Mouse (Mus musculus): Measurements from ENCODE around the gene Mrpl51. TPM values are rescaled to one million over a fixed set of nuclear protein-coding genes. Genes with fewer than 3 reads are reported as not detected.
A peak's percentile ranks its signal among the peaks of the same experiment; 100 is the strongest.

Mrpl51 gene
- polyA plus RNA-seq, 1 experiment from 2014 or later: 148 TPM

GRCm38 (mm10) chr6:125197166-125197565 lies 5.6 kb downstream of the Mrpl51 start:
- WGBS: 84% methylated on average over 5 of the region's 5 CpGs

GRCm38 (mm10) chr6:125210436-125210835 lies 18.8 kb downstream of the Mrpl51 start:
- Histone ChIP-seq H3K27me3 (peaks cover 16% of the 10 kb centered on the region; the same call in 1 of the 2 replicates), H3K4me1 (replicated peaks) (no peaks in the 10 kb centered on the region), H3K36me3 (no peaks in the 10 kb centered on the region), H3K27ac (replicated peaks) (no peak overlapping the region), H3K9ac (no peak overlapping the region), H3K9me3 (no peaks in the 10 kb centered on the region), H3K4me2 (no peak overlapping the region), H3K4me3 (no peak overlapping the region)
- WGBS: 85% methylated on average over 1 of the region's 1 CpGs
- ATAC-seq (ENCODE audit: low FRiP score, low read depth): no peak

More at GRCm38 (mm10) chr6:125197166-125197565, 5.6 kb downstream of the Mrpl51 start:
- H3K27ac ChIP-seq (replicated peaks): no peak overlapping the region
- H3K4me2 ChIP-seq: no peak overlapping the region
- H3K36me3 ChIP-seq: peaks cover 16% of the 10 kb centered on the region
- H3K9ac ChIP-seq: no peak overlapping the region
- no peaks in the 10 kb centered on the region for H3K9me3 ChIP-seq
- no peaks in the 10 kb centered on the region for H3K27me3 ChIP-seq
- no peak overlapping the region for H3K4me3 ChIP-seq
- no peak for ATAC-seq (ENCODE audit: low FRiP score, low read depth)
- peaks cover 13% of the 10 kb centered on the region for H3K4me1 ChIP-seq (replicated peaks)

- WGBS: 50% methylated on average over 2 of the region's 2 CpGs
- no peak for ATAC-seq (ENCODE audit: low FRiP score, low read depth)
- no peaks in the 10 kb centered on the region for H3K36me3 ChIP-seq
- H3K9ac ChIP-seq: no peak overlapping the region
- peaks cover 16% of the 10 kb centered on the region; the same call in 1 of the 2 replicates for H3K27me3 ChIP-seq
- no peaks in the 10 kb centered on the region for H3K9me3 ChIP-seq
- no peak overlapping the region for H3K27ac ChIP-seq (replicated peaks)
- no peak overlapping the region for H3K4me3 ChIP-seq
- peaks cover 12% of the 10 kb centered on the region for H3K4me1 ChIP-seq (replicated peaks)
- no peak overlapping the region for H3K4me2 ChIP-seq
Measured at GRCm38 (mm10) chr6:125212621-125213020, 21.0 kb downstream of the Mrpl51 start.

- Histone ChIP-seq H3K9me3 (no peaks in the 10 kb centered on the region), H3K4me3 (no peak overlapping the region), H3K4me2 (no peak overlapping the region), H3K4me1 (replicated peaks) (peaks cover 12% of the 10 kb centered on the region), H3K36me3 (no peaks in the 10 kb centered on the region), H3K27me3 (peaks cover 16% of the 10 kb centered on the region; the same call in 1 of the 2 replicates), H3K27ac (replicated peaks) (no peak overlapping the region), H3K9ac (no peak overlapping the region)
- WGBS: 72% methylated on average over 6 of the region's 6 CpGs
- no peak for ATAC-seq (ENCODE audit: low FRiP score, low read depth)
Measured at GRCm38 (mm10) chr6:125213129-125213528, 21.5 kb downstream of the Mrpl51 start.

GRCm38 (mm10) chr6:125213715-125214114 lies 22.1 kb downstream of the Mrpl51 start:
- H3K27me3 ChIP-seq: peaks cover 16% of the 10 kb centered on the region; the same call in 1 of the 2 replicates
- peaks cover 12% of the 10 kb centered on the region for H3K4me1 ChIP-seq (replicated peaks)
- no peak overlapping the region for H3K27ac ChIP-seq (replicated peaks)
- no peaks in the 10 kb centered on the region for H3K36me3 ChIP-seq
- no peak overlapping the region for H3K9ac ChIP-seq
- H3K4me3 ChIP-seq: no peak overlapping the region
- ATAC-seq (ENCODE audit: low FRiP score, low read depth): no peak
- H3K9me3 ChIP-seq: no peaks in the 10 kb centered on the region
- WGBS: 82% methylated on average over 6 of the region's 6 CpGs
- no peak overlapping the region for H3K4me2 ChIP-seq

- under 1% methylated on average over 48 of the region's 48 CpGs for WGBS
Measured at GRCm38 (mm10) chr6:125215148-125215954, 23.8 kb downstream of the Mrpl51 start, which contains the start of gene Vamp1. TSS of gene Vamp1 (plus strand) at chr6:125215551.

GRCm38 (mm10) chr6:125216898-125217297 lies 25.3 kb downstream of the Mrpl51 start:
- no peak overlapping the region for H3K9ac ChIP-seq
- peaks cover 12% of the 10 kb centered on the region for H3K4me1 ChIP-seq (replicated peaks)
- ATAC-seq (ENCODE audit: low FRiP score, low read depth): no peak
- H3K36me3 ChIP-seq: no peaks in the 10 kb centered on the region
- no peak overlapping the region for H3K4me3 ChIP-seq
- no peaks in the 10 kb centered on the region for H3K9me3 ChIP-seq
- H3K4me2 ChIP-seq: peak overlapping the region; percentile 84
- H3K27ac ChIP-seq (replicated peaks): no peak overlapping the region
- WGBS: 87% methylated on average over 2 of the region's 2 CpGs
- peaks cover 16% of the 10 kb centered on the region; the same call in 1 of the 2 replicates for H3K27me3 ChIP-seq

More at GRCm38 (mm10) chr6:125215148-125215954, 23.8 kb downstream of the Mrpl51 start, which contains the start of gene Vamp1:
- H3K4me1 ChIP-seq (replicated peaks): peaks cover 12% of the 10 kb centered on the region
- peak within 1 kb of the TSS; percentile 84 for H3K4me2 ChIP-seq
- H3K9me3 ChIP-seq: no peaks in the 10 kb centered on the region
- peak within 1 kb of the TSS; percentile 87 for H3K27ac ChIP-seq (replicated peaks)
- ATAC-seq (ENCODE audit: low FRiP score, low read depth): peak; percentile 98
- peak within 1 kb of the TSS; percentile 86 for H3K9ac ChIP-seq
- no peaks in the 10 kb centered on the region for H3K36me3 ChIP-seq
- peaks cover 16% of the 10 kb centered on the region; the same call in 1 of the 2 replicates for H3K27me3 ChIP-seq
- peak within 1 kb of the TSS; percentile 88 for H3K4me3 ChIP-seq

- no peak for ATAC-seq (ENCODE audit: low FRiP score, low read depth)
- Histone ChIP-seq H3K27me3 (peaks cover 10% of the 10 kb centered on the region; the same call in 1 of the 2 replicates), H3K4me3 (no peak overlapping the region), H3K9me3 (no peaks in the 10 kb centered on the region), H3K9ac (no peak overlapping the region), H3K4me2 (no peak overlapping the region), H3K4me1 (replicated peaks) (peaks cover 12% of the 10 kb centered on the region), H3K27ac (replicated peaks) (no peak overlapping the region), H3K36me3 (no peaks in the 10 kb centered on the region)
- WGBS: 88% methylated on average over 11 of the region's 11 CpGs
Measured at GRCm38 (mm10) chr6:125217899-125218298, 26.3 kb downstream of the Mrpl51 start.

GRCm38 (mm10) chr6:125218963-125219362 lies 27.4 kb downstream of the Mrpl51 start:
- H3K9ac ChIP-seq: no peak overlapping the region
- 81% methylated on average over 4 of the region's 4 CpGs for WGBS
- H3K4me3 ChIP-seq: no peak overlapping the region
- no peak overlapping the region for H3K4me2 ChIP-seq
- H3K27me3 ChIP-seq: 0 out of 2 replicates have a peak, but pooled peaks cover under 1% of the 10 kb centered on the region
- H3K9me3 ChIP-seq: no peaks in the 10 kb centered on the region
- no peak overlapping the region for H3K27ac ChIP-seq (replicated peaks)
- peaks cover 12% of the 10 kb centered on the region for H3K4me1 ChIP-seq (replicated peaks)
- ATAC-seq (ENCODE audit: low FRiP score, low read depth): no peak
- peaks cover 4% of the 10 kb centered on the region; the same call in 1 of the 2 replicates for H3K36me3 ChIP-seq

- Histone ChIP-seq H3K4me2 (no peak overlapping the region), H3K27ac (replicated peaks) (no peak overlapping the region), H3K9ac (no peak overlapping the region), H3K4me1 (replicated peaks) (peaks cover 9% of the 10 kb centered on the region), H3K27me3 (no peaks in the 10 kb centered on the region), H3K9me3 (no peaks in the 10 kb centered on the region), H3K4me3 (no peak overlapping the region), H3K36me3 (peaks cover 4% of the 10 kb centered on the region; the same call in 1 of the 2 replicates)
- ATAC-seq (ENCODE audit: low FRiP score, low read depth): no peak
- WGBS: 93% methylated on average over 20 of the region's 20 CpGs
Measured at GRCm38 (mm10) chr6:125221115-125221745, 29.6 kb downstream of the Mrpl51 start.

GRCm38 (mm10) chr6:125222146-125222545 lies 30.5 kb downstream of the Mrpl51 start:
- H3K9me3 ChIP-seq: no peaks in the 10 kb centered on the region
- WGBS: 66% methylated on average over 2 of the region's 2 CpGs
- no peaks in the 10 kb centered on the region for H3K4me1 ChIP-seq (replicated peaks)
- H3K27ac ChIP-seq (replicated peaks): no peak overlapping the region
- no peak overlapping the region for H3K9ac ChIP-seq
- ATAC-seq (ENCODE audit: low FRiP score, low read depth): no peak
- no peak overlapping the region for H3K4me2 ChIP-seq
- H3K27me3 ChIP-seq: no peaks in the 10 kb centered on the region
- H3K4me3 ChIP-seq: no peak overlapping the region
- peaks cover 4% of the 10 kb centered on the region; the same call in 1 of the 2 replicates for H3K36me3 ChIP-seq

- ATAC-seq (ENCODE audit: low FRiP score, low read depth): no peak
- Histone ChIP-seq H3K9me3 (no peaks in the 10 kb centered on the region), H3K4me3 (no peak overlapping the region), H3K4me1 (replicated peaks) (no peaks in the 10 kb centered on the region), H3K27me3 (no peaks in the 10 kb centered on the region), H3K27ac (replicated peaks) (no peak overlapping the region), H3K4me2 (no peak overlapping the region), H3K9ac (no peak overlapping the region), H3K36me3 (peaks cover 4% of the 10 kb centered on the region; the same call in 1 of the 2 replicates)
- WGBS: 80% methylated on average over 3 of the region's 3 CpGs
Measured at GRCm38 (mm10) chr6:125222577-125222976, 31.0 kb downstream of the Mrpl51 start.
